Mouse (Mus musculus) thymus, adult 2 months (tissue): ENCODE measurements around the gene Gtf3c5. TPM values are rescaled to one million over a fixed set of nuclear protein-coding genes. Genes with fewer than 3 reads are reported as not detected.
A peak's percentile ranks its signal among the peaks of the same experiment; 100 is the strongest.

Experiments
- DNase-seq: peaks from one replicate; pipeline ENCODE4 v3.0.0; 2021
- H3K27ac ChIP-seq: fragments of 200-500 bp; 2 replicates; pipeline ENCODE4 v1.5.1; 2012; ENCODE audit warnings: low read length, control low read depth; ENCODE audit not compliant: control insufficient read depth, insufficient read depth
- H3K27me3 ChIP-seq: fragments of 200-500 bp; 2 replicates; pipeline ENCODE4 v1.6.1; 2012; ENCODE audit warnings: mild to moderate bottlenecking, low read length, moderate library complexity, mixed read lengths; ENCODE audit not compliant: control insufficient read depth, insufficient read depth
- H3K36me3 ChIP-seq: fragments of 200-500 bp; 2 replicates; pipeline ENCODE4 v1.6.1; 2012; ENCODE audit warnings: mild to moderate bottlenecking, low read length, moderate library complexity; ENCODE audit not compliant: control insufficient read depth, insufficient read depth
- H3K4me1 ChIP-seq: fragments of 200-500 bp; replicated peaks from 2 replicates; pipeline ENCODE4 v1.6.1; 2012; ENCODE audit warnings: low read length; ENCODE audit not compliant: control insufficient read depth, insufficient read depth
- H3K4me3 ChIP-seq: fragments of 200-500 bp; 2 replicates; pipeline ENCODE4 v1.5.1; 2012; ENCODE audit warnings: mild to moderate bottlenecking, low read length, control low read depth, moderate library complexity; ENCODE audit not compliant: control insufficient read depth, insufficient read depth
- CTCF ChIP-seq: fragments of 200-500 bp; IDR thresholded peaks from 2 replicates; pipeline ENCODE4 v1.5.1; 2012; ENCODE audit warnings: mild to moderate bottlenecking, control low read depth, low read length, moderate library complexity, borderline replicate concordance; ENCODE audit not compliant: control insufficient read depth, poor library complexity, insufficient read depth; ENCODE audit errors: extremely low read depth
- POLR2A ChIP-seq: fragments of 200-500 bp; IDR thresholded peaks from 2 replicates; pipeline ENCODE4 v1.6.1; 2012; ENCODE audit warnings: mild to moderate bottlenecking, low read length, control low read depth, moderate library complexity; ENCODE audit not compliant: control insufficient read depth, poor library complexity, insufficient read depth; ENCODE audit errors: extremely low read depth
- WGBS: fragments of 180-500 bp; shearing (Covaris S2); methylation state at CpG from one replicate; pipeline ENCODE4 v1.1.7; 2018; 5-methylcytosine and 5-hydroxymethylcytosine counted together
- polyA plus RNA-seq: library from polyadenylated mRNA; depleted of rRNA; stranded (reverse); fragments of >200 nt; gene quantifications from 2 replicates; pipeline ENCODE4 v1.2.3, GENCODE M21; 2012

The Gtf3c5 gene
- polyA plus RNA-seq, 1 experiment = 33.7 TPM

GRCm38 (mm10) chr2:28525943-28526876 lies 57.3 kb downstream of the Gtf3c5 start:
- WGBS = 20% methylated on average over 12 of the region's 12 CpGs
- peaks cover 23% of the 10 kb centered on the region for H3K4me1 ChIP-seq
- no peak for DNase-seq
- TF ChIP-seq POLR2A = no peak
- TF ChIP-seq CTCF = peak; percentile 10; the same call in 1 of the 2 replicates
- no peak overlapping the region for H3K27ac ChIP-seq
- H3K36me3 ChIP-seq = no peaks in the 10 kb centered on the region
- no peaks in the 10 kb centered on the region for H3K27me3 ChIP-seq
- no peak overlapping the region for H3K4me3 ChIP-seq

GRCm38 (mm10) chr2:28525219-28525942 lies 58.2 kb downstream of the Gtf3c5 start:
- DNase-seq = no peak
- TF ChIP-seq POLR2A (no peak), CTCF (no peak)
- Histone ChIP-seq H3K4me1 (peaks cover 23% of the 10 kb centered on the region), H3K4me3 (no peak overlapping the region), H3K27me3 (no peaks in the 10 kb centered on the region), H3K36me3 (no peaks in the 10 kb centered on the region), H3K27ac (no peak overlapping the region)
- 36% methylated on average over 11 of the region's 11 CpGs for WGBS

DNA sequence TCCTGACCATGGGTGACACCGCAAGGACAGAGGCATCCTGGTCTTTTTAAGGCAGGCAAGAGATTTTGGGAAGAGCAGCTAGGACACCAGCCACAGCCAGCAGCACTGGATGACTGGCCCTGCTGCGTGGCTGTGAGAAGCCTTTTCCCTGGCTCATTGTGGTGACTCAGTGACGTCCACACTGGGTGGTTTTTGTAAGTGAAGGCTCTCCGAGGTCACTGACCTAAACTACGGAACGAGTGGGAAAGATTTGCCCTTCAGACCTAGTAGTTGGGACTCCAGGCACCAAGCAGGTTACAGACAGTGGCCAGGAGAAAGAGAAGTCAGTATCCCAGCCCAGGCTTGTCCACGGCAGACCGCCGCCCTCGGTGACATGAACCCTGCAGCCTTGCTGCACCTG lies 59.1 kb downstream of the Gtf3c5 start:
- 90% methylated on average over 10 of the region's 10 CpGs for WGBS
- Histone ChIP-seq H3K4me3 (no peak overlapping the region), H3K36me3 (no peaks in the 10 kb centered on the region), H3K27ac (no peak overlapping the region), H3K27me3 (no peaks in the 10 kb centered on the region), H3K4me1 (peaks cover 23% of the 10 kb centered on the region)
- TF ChIP-seq POLR2A = no peak
- TF ChIP-seq CTCF = no peak
- no peak for DNase-seq

- 54% methylated on average over 5 of the region's 5 CpGs for WGBS
- Histone ChIP-seq H3K27ac (no peak overlapping the region), H3K27me3 (no peaks in the 10 kb centered on the region), H3K4me1 (peaks cover 26% of the 10 kb centered on the region), H3K36me3 (no peaks in the 10 kb centered on the region), H3K4me3 (no peak overlapping the region)
- no peak for DNase-seq
- TF ChIP-seq CTCF = no peak
Observed at GRCm38 (mm10) chr2:28523643-28524117, 59.9 kb downstream of the Gtf3c5 start.

DNA sequence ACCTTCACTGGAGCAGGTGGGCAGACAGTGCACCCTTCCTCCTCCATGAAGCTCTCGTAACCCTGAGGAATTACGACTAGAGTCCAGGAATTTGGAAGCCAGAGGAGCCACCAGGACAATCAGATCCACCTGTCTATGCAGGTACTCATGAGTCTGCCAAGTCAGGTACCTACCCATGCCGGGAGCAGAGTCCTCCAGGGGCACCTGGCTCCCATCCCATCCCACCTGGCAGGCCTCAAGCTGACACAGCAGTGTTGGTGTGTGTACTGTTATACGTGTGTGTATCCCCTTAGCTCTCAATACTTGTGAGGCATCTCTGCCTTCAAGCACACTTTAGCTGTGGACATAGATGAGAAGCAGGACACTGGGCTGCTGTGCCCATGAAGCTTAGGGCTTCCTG lies 61.4 kb downstream of the Gtf3c5 start:
- H3K36me3 ChIP-seq = no peaks in the 10 kb centered on the region
- no peak overlapping the region for H3K4me3 ChIP-seq
- no peaks in the 10 kb centered on the region for H3K27me3 ChIP-seq
- DNase-seq = no peak
- H3K27ac ChIP-seq = no peak overlapping the region
- TF ChIP-seq POLR2A (no peak), CTCF (no peak)
- H3K4me1 ChIP-seq = peaks cover 37% of the 10 kb centered on the region
- 62% methylated on average over 4 of the region's 4 CpGs for WGBS

DNA sequence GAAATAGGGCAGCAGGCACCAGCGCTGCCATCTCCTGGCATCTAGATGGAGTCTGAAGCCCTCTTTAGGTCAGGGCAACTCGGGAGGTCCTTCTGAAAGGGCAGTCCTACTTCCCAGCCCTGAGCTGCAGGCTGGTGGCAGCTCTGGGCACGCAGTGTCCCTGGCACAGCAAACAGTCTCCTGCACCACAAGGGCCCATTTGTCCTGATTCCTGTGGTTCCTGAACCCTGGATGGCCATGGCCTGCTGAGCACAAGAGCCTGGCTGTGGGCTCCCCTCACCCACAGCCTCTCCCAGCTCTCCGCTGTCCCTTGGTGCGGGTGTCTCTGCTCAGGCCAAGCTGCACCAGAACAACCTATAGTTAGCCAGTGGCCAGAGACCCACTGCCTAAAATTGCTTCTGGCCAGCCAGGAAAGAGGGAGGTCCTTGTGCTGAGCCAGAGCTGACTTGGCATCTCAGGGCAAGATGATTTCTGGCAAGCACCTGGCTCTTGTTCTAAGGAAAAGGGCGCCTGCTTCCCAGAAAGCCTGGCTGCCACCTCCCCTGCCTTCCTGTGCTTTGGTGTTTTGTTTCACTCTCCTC lies 61.9 kb downstream of the Gtf3c5 start:
- no peaks in the 10 kb centered on the region for H3K36me3 ChIP-seq
- no peak overlapping the region for H3K4me3 ChIP-seq
- peaks cover 36% of the 10 kb centered on the region for H3K4me1 ChIP-seq
- DNase-seq = no peak
- H3K27ac ChIP-seq = no peak overlapping the region
- TF ChIP-seq CTCF (no peak), POLR2A (no peak)
- whole genome bisulfite sequencing = 82% methylated on average over 6 of the region's 6 CpGs
- no peaks in the 10 kb centered on the region for H3K27me3 ChIP-seq
